Mouse (Mus musculus) ES-E14 (cell line): Measurements from ENCODE around the gene Rab38. TPM values are rescaled to one million over a fixed set of nuclear protein-coding genes. Genes with fewer than 3 reads are reported as not detected.

Source experiments
- DNase-seq: peaks from one replicate; pipeline ENCODE4 v3.0.0-alpha.2; 2013; ENCODE audit warnings: low read depth, low spot score
- H3K27ac ChIP-seq: 2 replicates; pipeline ENCODE4 v1.5.1; 2012; ENCODE audit warnings: low read depth, mild to moderate bottlenecking, low read length, moderate library complexity, mixed read lengths; ENCODE audit not compliant: poor library complexity, insufficient read depth, severe bottlenecking
- H3K36me3 ChIP-seq: 2 replicates; pipeline ENCODE4 v1.6.1; 2012; ENCODE audit warnings: mild to moderate bottlenecking, low read length, moderate library complexity, mixed read lengths; ENCODE audit not compliant: control insufficient read depth, poor library complexity, insufficient read depth, severe bottlenecking
- H3K4me1 ChIP-seq, 2 experiments: fragments of 150-350 bp in 1 of 2; sonication (generic) in 1 of 2; 2 replicates each; pipeline ENCODE4 v1.6.1; 2012; ENCODE audit warnings: low read length in 2 of 2, mild to moderate bottlenecking in 1 of 2, mixed read lengths in 1 of 2; ENCODE audit not compliant: control insufficient read depth in 2 of 2, insufficient read depth in 2 of 2, poor library complexity in 1 of 2
- H3K4me3 ChIP-seq, 2 experiments: fragments of 150-350 bp in 1 of 2; sonication (generic) in 1 of 2; 2 replicates each; pipeline ENCODE4 v1.5.1; 2012; ENCODE audit warnings: low read length in 2 of 2, low read depth in 1 of 2, mild to moderate bottlenecking in 1 of 2, mixed read lengths in 1 of 2; ENCODE audit not compliant: insufficient read depth in 1 of 2, poor library complexity in 1 of 2, severe bottlenecking in 1 of 2
- H3K9ac ChIP-seq: 2 replicates; pipeline ENCODE4 v1.6.1; 2012; ENCODE audit warnings: low read depth, mild to moderate bottlenecking, low read length, mixed read lengths; ENCODE audit not compliant: poor library complexity, insufficient read depth, severe bottlenecking
- H3K9me3 ChIP-seq: fragments of 150-350 bp; sonication (generic); 2 replicates; pipeline ENCODE4 v1.6.1; 2012; ENCODE audit warnings: low read depth, mild to moderate bottlenecking, low read length; ENCODE audit not compliant: control insufficient read depth, insufficient read depth
- CHD2 ChIP-seq: IDR thresholded peaks from 2 replicates; pipeline ENCODE4 v1.6.1; 2014; ENCODE audit warnings: mild to moderate bottlenecking, low read depth, low read length, inconsistent platforms
- HCFC1 ChIP-seq: IDR thresholded peaks from 2 replicates; pipeline ENCODE4 v1.6.1; 2012; ENCODE audit warnings: low read length, inconsistent platforms, borderline replicate concordance; ENCODE audit not compliant: insufficient read depth
- MAFK ChIP-seq: IDR thresholded peaks from 2 replicates; pipeline ENCODE4 v1.6.1; 2014; ENCODE audit warnings: mild to moderate bottlenecking, low read depth, low read length, inconsistent platforms; ENCODE audit not compliant: insufficient read depth
- ZC3H11A ChIP-seq: IDR thresholded peaks from 2 replicates; pipeline ENCODE4 v1.6.1; 2012; ENCODE audit warnings: low read depth, mild to moderate bottlenecking, inconsistent platforms, low read length, borderline replicate concordance
- ZNF384 ChIP-seq: IDR thresholded peaks from 2 replicates; pipeline ENCODE4 v1.6.1; 2012; ENCODE audit warnings: low read depth, low read length, inconsistent platforms
- in situ Hi-C, 2 experiments: fragments of 600-800 bp; cut with MboI; formaldehyde crosslinking; loops; one replicate each; pipeline ENCODE4 v1.15.1; 2025; ENCODE audit warnings: low sequenced_read_pairs in 2 of 2, inconsistent platforms in 1 of 2; ENCODE audit not compliant: unreplicated experiment in 2 of 2
- total RNA-seq: library from RNA; depleted of rRNA; stranded (reverse); fragments of 300-350 nt; gene quantifications from 2 replicates; pipeline ENCODE4 v1.2.3, GENCODE M21; 2012

Rab38 gene
- total RNA-seq, 1 experiment = 2.5 TPM

DNA sequence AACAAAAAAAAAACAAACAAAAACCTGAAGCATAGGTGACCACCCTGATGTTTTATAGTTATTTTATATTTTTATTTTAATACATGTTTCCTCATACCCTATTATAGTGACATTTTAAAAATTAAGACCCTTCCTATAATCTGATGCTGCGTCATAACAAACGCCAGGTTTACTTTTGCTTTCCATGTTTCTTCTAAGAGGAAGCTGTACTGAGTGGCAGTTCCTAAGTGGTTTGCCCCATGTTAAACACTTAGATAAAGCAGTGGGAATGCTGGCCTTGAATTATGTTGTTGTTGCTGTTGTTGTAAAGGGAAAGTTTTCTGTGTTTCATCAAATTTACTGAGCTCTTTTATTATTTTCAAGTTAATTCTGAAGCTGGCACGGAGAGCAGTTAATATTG lies 27.8 kb downstream of the Rab38 start:
- H3K9ac ChIP-seq = no peak overlapping the region
- TF ChIP-seq CHD2 (no peak), MAFK (no peak), ZC3H11A (no peak), HCFC1 (no peak), ZNF384 (no peak)

GRCm38 (mm10) chr7:88467754-88468153 lies 37.7 kb downstream of the Rab38 start:
- Histone ChIP-seq H3K36me3 (no peaks in the 10 kb centered on the region), H3K4me3 (no peak overlapping the region), H3K4me1 (no peaks in the 10 kb centered on the region), H3K9ac (no peak overlapping the region), H3K27ac (no peak overlapping the region), H3K9me3 (no peaks in the 10 kb centered on the region)
- no peak for DNase-seq
- TF ChIP-seq MAFK = no peak
- TF ChIP-seq HCFC1 = no peak
- no peak for TF ChIP-seq ZC3H11A
- no peak for TF ChIP-seq ZNF384
- TF ChIP-seq CHD2 = no peak
- in situ Hi-C loops = no loop called here

More for the DNA sequence above, 27.8 kb downstream of the Rab38 start:
- Histone ChIP-seq H3K4me3 (no peak overlapping the region), H3K36me3 (no peaks in the 10 kb centered on the region), H3K4me1 (no peaks in the 10 kb centered on the region), H3K27ac (no peak overlapping the region), H3K9me3 (no peaks in the 10 kb centered on the region)
- no peak for DNase-seq
- in situ Hi-C loops = no loop called here

DNA sequence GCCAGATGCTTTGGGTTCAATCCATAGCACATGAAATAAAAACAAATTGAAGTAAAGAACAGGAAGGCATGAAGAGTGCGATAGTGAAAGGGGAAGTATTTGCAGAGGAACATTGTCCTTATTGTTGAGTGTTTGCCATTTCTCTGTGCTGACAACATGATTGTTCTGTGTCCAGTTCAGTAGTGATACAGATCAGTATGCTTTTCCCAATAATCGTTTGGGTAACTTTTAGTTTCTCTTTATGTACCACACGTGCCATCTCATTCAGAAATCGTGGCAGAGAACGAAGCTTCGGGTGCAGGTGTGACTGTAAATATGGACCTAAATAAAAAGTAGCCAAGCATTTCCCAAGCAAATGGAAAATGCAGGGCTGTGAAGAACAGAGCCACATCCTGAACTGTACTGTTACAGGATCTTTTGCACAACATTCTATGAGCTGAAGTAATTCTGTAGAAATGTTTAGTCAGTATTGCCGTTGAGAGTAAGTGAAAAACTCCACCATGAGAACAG lies 52.1 kb downstream of the Rab38 start:
- H3K4me1 ChIP-seq = no peaks in the 10 kb centered on the region
- no peaks in the 10 kb centered on the region for H3K36me3 ChIP-seq
- TF ChIP-seq ZC3H11A (no peak), HCFC1 (no peak), CHD2 (no peak), MAFK (no peak), ZNF384 (no peak)
- no peak overlapping the region for H3K27ac ChIP-seq
- no peaks in the 10 kb centered on the region for H3K9me3 ChIP-seq
- in situ Hi-C loops = no loop called here
- no peak overlapping the region for H3K9ac ChIP-seq
- DNase-seq = no peak
- no peak overlapping the region for H3K4me3 ChIP-seq

DNA sequence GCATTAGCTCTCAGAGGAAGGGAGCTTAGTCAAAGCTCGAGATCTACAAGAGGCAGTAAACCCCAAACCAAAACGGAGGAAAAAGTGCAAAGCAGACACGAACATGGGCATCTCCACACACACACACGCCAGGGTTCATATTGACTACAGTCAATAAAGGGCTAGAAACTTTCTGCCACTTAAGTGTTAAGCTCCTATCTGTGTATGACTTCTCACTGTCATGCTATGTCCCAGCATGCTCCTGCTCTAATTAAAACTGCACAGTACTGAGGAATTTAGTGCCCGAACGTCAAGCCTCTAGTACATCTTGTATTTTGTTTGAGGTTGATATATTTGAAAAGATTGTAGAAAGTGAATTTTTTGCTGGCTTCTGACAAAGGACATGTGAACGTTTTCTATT lies 52.6 kb downstream of the Rab38 start:
- DNase-seq = no peak
- in situ Hi-C loops = no loop called here
- Histone ChIP-seq H3K27ac (no peak overlapping the region), H3K4me1 (no peaks in the 10 kb centered on the region), H3K36me3 (no peaks in the 10 kb centered on the region), H3K9ac (no peak overlapping the region), H3K9me3 (no peaks in the 10 kb centered on the region), H3K4me3 (no peak overlapping the region)
- TF ChIP-seq MAFK = no peak
- TF ChIP-seq ZC3H11A = no peak
- no peak for TF ChIP-seq ZNF384
- TF ChIP-seq CHD2 = no peak
- TF ChIP-seq HCFC1 = no peak

GRCm38 (mm10) chr7:88491020-88491419 lies 60.9 kb downstream of the Rab38 start:
- H3K4me3 ChIP-seq = no peak overlapping the region
- H3K4me1 ChIP-seq = no peaks in the 10 kb centered on the region
- no peak overlapping the region for H3K27ac ChIP-seq
- H3K9ac ChIP-seq = no peak overlapping the region
- H3K36me3 ChIP-seq = no peaks in the 10 kb centered on the region
- TF ChIP-seq MAFK (no peak), HCFC1 (no peak), CHD2 (no peak), ZNF384 (no peak), ZC3H11A (no peak)
- no peak for DNase-seq
- in situ Hi-C loops = no loop called here
- H3K9me3 ChIP-seq = no peaks in the 10 kb centered on the region
